Mouse (Mus musculus): ENCODE measurements around the gene Fance.

Fance gene

DNA sequence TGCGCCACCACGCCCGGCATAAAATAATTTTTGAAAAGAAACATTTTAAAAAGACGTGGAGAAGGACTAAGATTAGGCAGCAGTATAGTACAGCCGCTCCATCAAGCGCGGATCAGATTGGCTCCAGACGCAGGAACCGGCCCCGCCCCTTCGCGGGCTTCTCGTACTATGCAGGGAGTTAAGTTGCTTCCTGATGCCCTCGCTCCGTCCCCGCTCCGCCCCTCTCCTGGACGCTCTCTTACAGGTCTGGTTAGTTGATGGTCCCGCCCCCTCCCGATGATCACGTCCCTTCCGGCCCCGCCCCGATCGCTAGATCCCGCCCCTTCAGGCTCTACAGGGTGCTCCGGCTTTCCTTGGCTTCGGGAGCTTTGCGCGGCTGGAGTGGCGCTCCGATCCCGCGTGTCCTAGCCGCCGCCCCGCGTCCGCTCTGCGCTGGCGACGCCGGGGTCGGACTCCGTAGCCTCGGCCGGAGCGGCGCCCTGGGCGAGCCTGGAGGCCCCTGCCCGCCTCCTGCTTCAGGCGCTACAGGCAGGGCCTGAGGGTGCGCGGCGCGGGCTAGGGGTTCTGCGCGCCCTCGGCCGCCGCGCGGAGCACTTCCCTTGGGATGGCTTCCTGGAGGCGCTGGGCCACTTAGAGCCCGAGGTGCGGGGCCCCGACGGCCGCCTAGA is at the start of gene Fance:
Gene Fance, plus strand, starts transcription at position 308 of the 668 bp plus-strand sequence.
- DNase-seq, result peak; percentile 99

- no peak for DNase-seq
Observed at GRCm38 (mm10) chr17:28267251-28267650, 46.1 kb upstream of the Fance start.

DNA sequence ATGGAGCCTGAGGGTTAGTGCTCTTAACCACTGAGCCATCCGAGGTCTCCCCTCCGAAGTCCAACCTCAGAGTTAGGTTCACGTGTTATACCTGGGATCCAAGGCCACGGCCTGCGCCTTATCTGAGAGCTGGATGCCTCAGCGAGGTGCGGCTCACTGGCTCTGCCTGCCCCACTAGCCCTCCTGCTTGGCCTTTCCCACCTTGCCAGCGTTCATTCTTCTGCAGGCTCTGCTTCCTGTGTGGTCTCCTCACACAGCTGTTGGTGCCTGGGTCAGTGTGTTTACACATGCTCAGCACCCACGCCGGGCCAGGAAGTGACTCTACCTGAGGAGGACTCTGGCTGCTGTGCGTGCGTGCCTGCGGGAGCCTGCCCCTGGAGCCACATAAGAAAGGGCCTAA is 43.2 kb upstream of the Fance start:
- no peak for DNase-seq

DNA sequence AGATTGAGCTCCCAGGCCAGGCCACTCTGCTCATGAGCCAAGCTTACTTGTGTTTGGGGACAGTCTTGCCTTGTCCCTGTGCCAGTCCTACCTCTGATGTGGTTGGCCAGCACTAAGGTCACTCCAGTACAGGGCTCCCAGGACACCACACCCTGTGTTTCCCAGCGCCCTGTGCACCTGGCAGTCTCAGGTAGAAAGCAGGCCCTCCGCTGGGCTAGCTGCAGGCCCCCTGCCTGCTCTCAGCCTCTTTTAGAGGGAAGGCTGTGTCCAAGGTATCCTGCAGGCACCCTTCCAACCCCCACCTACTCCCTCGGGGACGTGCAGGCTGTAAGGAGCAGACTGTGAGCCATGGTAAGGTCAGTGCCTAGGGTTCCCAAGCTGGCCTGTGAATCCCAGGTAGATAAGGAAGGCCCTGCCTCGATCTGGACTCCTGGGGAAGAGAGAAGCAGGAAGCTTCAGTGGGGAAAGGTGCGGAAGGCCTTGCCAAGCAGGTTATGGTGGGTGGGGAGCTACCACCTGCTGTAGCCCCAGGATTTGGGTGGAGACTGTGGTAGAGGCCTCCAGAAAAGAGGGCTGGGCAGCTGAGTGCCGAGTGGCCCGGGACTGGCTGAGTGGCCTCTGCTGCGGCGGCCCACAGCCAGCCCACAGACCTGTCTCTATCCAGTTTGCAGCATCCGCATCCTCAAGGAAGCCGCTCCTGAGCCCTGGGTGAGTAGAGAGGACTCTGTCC is 41.6 kb upstream of the Fance start:
- DNase-seq, result peak in 1 of 2 experiments; percentile 58

DNA sequence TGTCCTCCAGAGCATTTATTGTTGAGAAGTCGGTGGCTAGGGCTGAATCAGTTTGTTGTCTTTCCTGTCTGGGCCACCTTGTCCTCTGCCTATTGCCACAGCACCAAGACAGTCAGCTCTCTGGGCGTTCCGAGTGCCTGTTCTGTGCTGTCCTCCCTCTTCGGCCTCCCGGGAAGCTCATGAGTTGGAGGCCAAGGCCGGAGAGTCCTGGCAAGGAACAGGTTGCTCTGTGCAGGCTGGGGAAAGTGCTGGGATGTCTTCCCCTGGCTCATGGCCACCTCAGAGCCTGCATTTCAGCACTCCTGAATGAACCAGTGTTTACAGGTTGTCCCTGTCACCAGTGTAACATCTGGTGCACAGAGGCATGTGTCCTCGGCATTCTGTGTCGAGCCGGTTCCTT is 41.0 kb upstream of the Fance start:
- DNase-seq, result no peak

GRCm38 (mm10) chr17:28272837-28273236 is 40.5 kb upstream of the Fance start:
- no peak for DNase-seq

- DNase-seq, result peak; percentile 47 to 49
Observed at GRCm38 (mm10) chr17:28274739-28275138, 38.6 kb upstream of the Fance start.

DNA sequence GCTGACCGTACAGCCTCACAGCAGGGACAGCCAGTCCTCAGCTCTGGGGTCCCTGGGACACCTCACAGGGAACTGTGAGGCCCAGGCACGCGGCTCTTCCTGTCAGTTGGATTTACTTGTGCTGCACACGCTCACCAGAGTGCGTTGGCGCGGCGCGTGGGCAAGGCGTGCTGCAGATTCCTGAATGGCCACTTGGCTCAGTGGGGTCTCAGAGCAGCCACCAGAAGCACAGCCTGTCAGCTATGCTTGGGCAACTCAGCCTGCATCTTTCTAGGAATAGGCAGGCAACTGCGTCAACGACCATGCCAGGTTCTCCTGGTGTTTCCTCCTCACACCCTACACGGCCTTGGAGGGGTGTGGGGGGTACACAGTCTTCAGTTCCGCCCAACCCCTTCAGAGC is 36.1 kb upstream of the Fance start:
- no peak for DNase-seq

GRCm38 (mm10) chr17:28277721-28278120 is 35.6 kb upstream of the Fance start:
- no peak for DNase-seq

DNA sequence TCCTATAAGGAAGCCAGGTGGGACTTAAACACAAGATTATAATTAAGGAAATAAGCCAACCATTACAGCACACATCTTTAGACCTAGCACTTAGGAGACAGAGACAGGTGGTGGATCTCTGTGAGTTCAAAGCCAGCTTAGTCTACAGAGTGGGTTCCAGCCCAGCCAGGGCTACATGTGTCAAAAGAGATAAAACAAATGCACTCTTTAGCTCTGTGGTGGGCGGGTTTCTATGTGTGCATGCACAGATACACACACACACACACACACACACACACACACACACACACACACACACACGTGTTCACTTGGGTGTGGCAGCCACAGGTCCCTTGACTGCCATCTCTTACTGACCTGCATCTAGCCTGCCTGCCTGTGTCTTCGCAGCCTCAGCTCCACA is 35.2 kb upstream of the Fance start:
- no peak for DNase-seq

- DNase-seq, result peak; percentile 65 to 83
Observed at GRCm38 (mm10) chr17:28279236-28279635, 34.1 kb upstream of the Fance start.

DNA sequence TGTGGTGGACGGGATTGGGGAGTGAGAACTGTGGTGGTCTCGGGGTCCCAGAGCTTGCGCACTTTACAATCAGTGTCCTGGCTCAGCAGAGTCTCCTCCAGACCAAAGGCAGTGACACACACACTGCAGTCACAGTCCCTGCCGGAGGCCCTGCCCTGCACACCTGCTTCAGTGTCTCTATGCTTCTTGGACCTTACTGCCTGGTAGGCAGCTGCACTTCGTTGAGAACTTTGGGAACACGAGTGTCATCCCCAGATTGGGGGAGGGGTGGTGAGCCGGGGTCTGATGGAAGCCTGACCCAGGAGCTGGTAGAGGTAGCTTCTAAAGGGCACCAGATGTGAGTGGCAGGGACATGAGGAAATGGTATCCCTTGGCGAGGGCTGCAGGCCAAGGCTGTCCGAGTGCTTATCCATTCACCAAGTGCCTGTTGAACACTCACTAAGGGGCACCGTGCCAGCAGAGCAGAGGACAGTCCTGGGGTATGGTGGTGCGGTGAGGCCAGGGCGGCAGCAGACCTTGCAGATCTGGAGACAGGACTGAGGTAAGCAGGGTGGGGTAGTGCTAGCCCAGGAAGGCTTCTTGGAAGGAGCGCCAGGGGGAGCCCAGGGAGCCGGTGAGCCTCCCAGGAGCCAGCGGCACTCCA is 33.4 kb upstream of the Fance start:
- DNase-seq, result peak; percentile 92 to 96

DNA sequence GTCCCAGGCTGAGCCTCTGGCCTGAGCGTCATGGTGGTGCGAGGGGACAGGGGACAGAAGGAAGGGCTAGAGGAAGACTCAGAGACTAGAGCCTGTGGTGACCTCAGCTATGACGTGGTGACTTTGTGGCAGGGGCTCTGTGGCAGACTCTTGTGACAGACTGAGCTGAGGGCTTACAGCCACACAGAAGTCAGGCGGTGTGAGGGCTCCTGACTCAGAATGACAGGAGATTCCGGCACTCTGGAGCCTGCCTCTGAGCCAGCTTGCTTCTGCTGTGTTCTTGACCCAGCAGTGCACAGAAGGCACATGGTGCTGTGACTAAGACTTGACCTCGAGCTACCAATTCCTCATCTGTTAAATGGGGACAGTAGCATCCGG is 32.9 kb upstream of the Fance start:
- DNase-seq, result no peak

DNA sequence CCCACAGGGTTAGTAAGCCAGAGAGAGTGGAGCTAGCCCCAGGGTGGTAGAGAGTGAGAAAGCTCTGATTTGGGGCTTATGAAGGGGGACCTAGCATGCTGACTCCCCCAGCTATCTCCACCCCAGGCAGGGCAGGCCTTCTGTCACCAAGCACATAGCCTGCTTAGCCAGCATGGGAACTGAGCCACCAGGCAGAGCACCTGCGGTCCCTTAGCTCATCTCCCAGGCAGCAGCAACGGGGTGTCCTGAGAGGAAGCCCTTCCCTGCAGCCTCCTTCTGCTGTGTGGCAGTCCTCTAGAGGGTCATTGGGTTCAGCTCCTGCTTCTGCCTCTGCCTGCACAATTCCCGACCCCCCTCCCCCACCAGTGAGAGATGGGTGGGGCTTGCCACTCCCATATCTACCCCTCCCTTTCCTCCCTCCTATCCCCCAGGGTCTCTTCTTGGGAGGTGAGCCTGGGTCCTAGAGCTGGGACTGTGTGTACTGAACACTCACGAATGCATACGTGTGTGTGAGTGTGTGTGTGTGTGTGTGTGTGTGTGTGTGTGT is 32.4 kb upstream of the Fance start:
- DNase-seq, result peak in 1 of 2 experiments; percentile 55

GRCm38 (mm10) chr17:28281866-28282441 is 31.4 kb upstream of the Fance start:
- no peak for DNase-seq

- no peak for DNase-seq
Observed at GRCm38 (mm10) chr17:28283199-28283598, 30.1 kb upstream of the Fance start.

- DNase-seq, result no peak
Observed at GRCm38 (mm10) chr17:28286133-28286532, 27.2 kb upstream of the Fance start.

DNA sequence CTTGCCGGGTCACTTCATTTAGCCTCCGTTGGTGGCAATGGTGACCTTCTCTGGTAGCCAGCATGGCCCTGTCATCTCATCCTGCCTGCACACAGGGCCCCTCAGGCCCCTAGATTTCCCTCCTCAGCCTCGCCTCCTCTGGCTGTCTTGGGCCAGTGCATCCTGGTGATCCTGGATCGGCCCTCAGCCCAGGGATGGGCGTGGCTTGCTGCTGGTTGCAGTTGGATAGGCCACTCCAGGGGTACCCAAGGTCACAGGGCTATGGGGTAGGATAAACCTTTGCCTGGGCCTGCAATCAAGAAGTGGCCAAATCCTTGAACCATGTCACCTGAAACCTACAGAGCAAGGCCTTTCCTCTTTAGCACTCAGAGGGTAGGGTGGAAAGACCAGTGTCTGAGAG is 26.4 kb upstream of the Fance start:
- DNase-seq, result peak; percentile 58 to 87

- DNase-seq, result peak; percentile 65 to 84
Observed at GRCm38 (mm10) chr17:28287578-28287977, 25.7 kb upstream of the Fance start.

- DNase-seq, result peak in 1 of 2 experiments; percentile 41
Observed at GRCm38 (mm10) chr17:28287980-28288379, 25.3 kb upstream of the Fance start.

- peak; percentile 95 to 96 for DNase-seq
Observed at GRCm38 (mm10) chr17:28290262-28290661, 23.1 kb upstream of the Fance start.

DNA sequence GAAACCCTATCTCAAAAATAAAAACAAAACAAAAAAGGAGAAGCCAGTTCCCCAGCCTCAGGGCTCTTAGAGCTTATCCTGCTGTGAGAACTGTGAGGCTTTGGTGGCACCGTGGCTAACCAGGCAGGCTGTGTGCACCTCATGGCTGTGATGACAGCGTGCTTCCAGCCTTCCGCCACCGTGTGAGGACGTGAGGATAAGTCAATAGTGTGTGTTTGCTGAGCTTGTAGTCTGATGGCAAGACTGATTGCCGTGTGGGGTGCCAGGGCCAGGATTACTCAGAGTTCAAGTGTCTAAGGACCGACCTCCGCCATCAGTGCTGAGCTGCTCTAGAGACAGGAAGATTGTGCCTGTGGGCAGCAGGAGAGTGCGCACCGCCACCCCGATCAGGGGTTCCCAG is 22.6 kb upstream of the Fance start:
- no peak for DNase-seq

GRCm38 (mm10) chr17:28291346-28291745 is 22.0 kb upstream of the Fance start:
- no peak for DNase-seq
